Mouse (Mus musculus) liver, embryonic 14 days (tissue): ENCODE measurements around the gene Hdhd3. TPM values are rescaled to one million over a fixed set of nuclear protein-coding genes. Genes with fewer than 3 reads are reported as not detected.

Source experiments
- polyA plus RNA-seq: library from polyadenylated mRNA; depleted of rRNA; stranded (reverse); fragments of >200 nt; gene quantifications from 2 replicates; pipeline ENCODE4 v1.2.3, GENCODE M21; 2012; rRNA removed

The Hdhd3 gene
- polyA plus RNA-seq = 3.2 and 3.4 TPM in 2 replicates

DNA sequence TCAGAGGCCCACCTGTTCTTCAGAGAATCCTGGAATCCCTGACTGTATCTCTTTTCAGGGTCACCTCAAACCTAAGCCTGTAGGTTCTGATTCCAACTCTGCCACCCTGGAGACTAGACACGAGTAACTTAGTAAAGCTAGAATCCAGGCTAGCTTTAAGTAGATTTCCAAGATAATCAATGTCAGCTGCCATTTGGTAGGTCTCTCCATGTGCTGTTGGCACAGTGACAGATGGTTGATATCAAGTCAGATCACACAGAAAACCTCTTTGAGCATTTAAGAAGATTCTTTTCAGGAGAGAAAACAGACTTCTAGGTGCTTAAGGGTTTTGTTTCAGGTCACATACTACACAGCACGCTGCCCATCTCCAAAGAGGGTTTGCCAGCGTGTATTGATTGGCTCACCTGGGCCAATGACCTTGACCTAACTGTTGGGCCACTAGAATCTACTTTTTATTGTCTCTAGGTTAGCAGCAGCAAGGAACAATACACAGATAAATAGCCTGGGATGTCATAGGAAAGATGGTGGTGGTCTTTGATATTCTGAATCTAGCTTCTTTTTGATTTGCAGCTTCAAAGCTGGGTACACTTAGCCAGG lies at the start of gene Hdhd3:
Hdhd3 (minus strand) TSS at position 94 of the 597 bp plus-strand sequence.

GRCm38 (mm10) chr4:62524651-62525488 lies 21.6 kb upstream of the Hdhd3 start, which contains the start of the genes Pole3 and 4933430I17Rik:
TSS of gene Pole3 (minus strand) at chr4:62525068.
TSS of gene 4933430I17Rik (plus strand) at chr4:62525369.

GRCm38 (mm10) chr4:62519849-62520233 lies 16.6 kb upstream of the Hdhd3 start, which contains the start of gene Alad:
TSS of gene Alad (minus strand) at chr4:62519918.

GRCm38 (mm10) chr4:62479937-62480708 lies 23.1 kb downstream of the Hdhd3 start, which contains the start of gene Bspry:
TSS of gene Bspry (plus strand) at chr4:62480053.

GRCm38 (mm10) chr4:62470598-62471051 lies 32.6 kb downstream of the Hdhd3 start, which contains the start of gene Wdr31:
TSS of gene Wdr31 (minus strand) at chr4:62470896.

Other genes starting within 250 kb of the Hdhd3 start
- 3.6 and 4.4 TPM in 2 replicates for gene Slc31a2, start 240.9 kb downstream of the Hdhd3 start, polyA plus RNA-seq
- 9.3 and 10.7 TPM in 2 replicates for gene Fkbp15, start 142.9 kb downstream of the Hdhd3 start, polyA plus RNA-seq
- 22.1 and 26.2 TPM in 2 replicates for gene Slc31a1, start 142.7 kb downstream of the Hdhd3 start, polyA plus RNA-seq
- 46.4 and 53.1 TPM in 2 replicates for gene Cdc26, start 94.8 kb downstream of the Hdhd3 start, polyA plus RNA-seq
- 8.8 and 10.0 TPM in 2 replicates for gene Prpf4, start 94.7 kb downstream of the Hdhd3 start, polyA plus RNA-seq
- gene Rnf183, start 68.2 kb downstream of the Hdhd3 start, polyA plus RNA-seq = not detected in 2 replicates
- gene Wdr31, start 32.6 kb downstream of the Hdhd3 start, polyA plus RNA-seq = 0.58 and 0.66 TPM in 2 replicates
- gene Bspry, start 23.4 kb downstream of the Hdhd3 start, polyA plus RNA-seq = 0.14 and 0.19 TPM in 2 replicates
- gene Alad, start 16.5 kb upstream of the Hdhd3 start, polyA plus RNA-seq = 237 and 291 TPM in 2 replicates
- 42.3 and 44.3 TPM in 2 replicates for gene Pole3, start 21.6 kb upstream of the Hdhd3 start, polyA plus RNA-seq
- gene 4933430I17Rik, start 21.9 kb upstream of the Hdhd3 start, polyA plus RNA-seq = 0.10 and 0.15 TPM in 2 replicates
- gene Rgs3, start 56.4 kb upstream of the Hdhd3 start, polyA plus RNA-seq = 3.7 and 4.3 TPM in 2 replicates